Mouse (Mus musculus): ENCODE results near the gene Rnf115. TPM values are rescaled to one million over a fixed set of nuclear protein-coding genes. Genes with fewer than 3 reads are reported as not detected.

Rnf115 gene
- polyA plus RNA-seq, 1 experiment from 2014 or later = 53.9 TPM

- peaks cover 6% of the 10 kb centered on the region; the same call in 1 of the 2 replicates for H3K4me1 ChIP-seq (ENCODE audit: control insufficient read depth, insufficient read depth, low read length)
- no peak for ATAC-seq (replicated peaks; ENCODE audit: insufficient number of reproducible peaks, low FRiP score, low TSS enrichment)
- no peaks in the 10 kb centered on the region for H3K9me3 ChIP-seq (replicated peaks; ENCODE audit: control insufficient read depth, low read length)
- H3K4me2 ChIP-seq = no peak overlapping the region
- H3K27ac ChIP-seq (ENCODE audit: low read depth, low read length) = no peak overlapping the region
- H3K9ac ChIP-seq (ENCODE audit: low read depth, low read length) = no peak overlapping the region
- peaks cover 16% of the 10 kb centered on the region for H3K27me3 ChIP-seq (ENCODE audit: control insufficient read depth, insufficient read depth, low read length)
- H3K36me3 ChIP-seq (ENCODE audit: control insufficient read depth, insufficient read depth, low read length) = no peaks in the 10 kb centered on the region
- no peak overlapping the region for H3K4me3 ChIP-seq (ENCODE audit: low read depth, low read length)
- WGBS (ENCODE audit: insufficient replicate concordance) = 75% methylated on average over 11 of the region's 11 CpGs
These were observed 38.6 kb upstream of the Rnf115 start for GRCm38 (mm10) chr3:96688854-96689253.

DNA sequence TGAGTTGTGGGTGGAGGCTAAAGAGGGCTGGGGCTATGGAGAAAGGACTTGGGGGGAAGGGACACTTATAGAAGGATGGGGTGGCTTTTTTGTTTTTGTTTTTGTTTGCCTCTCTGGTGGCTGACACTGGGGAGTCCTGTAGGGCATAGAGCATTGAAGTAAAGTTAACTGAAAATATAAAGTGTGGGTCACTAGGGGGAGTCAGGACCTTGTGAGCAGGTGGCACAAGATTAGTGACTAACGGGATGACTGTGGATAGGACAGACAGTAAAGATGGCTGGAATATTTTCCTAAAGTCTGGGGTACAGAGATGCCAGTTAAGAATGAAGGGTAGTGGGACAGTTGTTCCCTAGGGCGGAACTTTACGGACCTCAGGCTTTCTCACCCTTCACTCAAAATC, 37.2 kb upstream of the Rnf115 start:
- Histone ChIP-seq H3K36me3 (ENCODE audit: control insufficient read depth, insufficient read depth, low read length) (no peaks in the 10 kb centered on the region), H3K4me3 (ENCODE audit: low read depth, low read length) (no peak overlapping the region), H3K9ac (ENCODE audit: low read depth, low read length) (no peak overlapping the region), H3K4me2 (no peak overlapping the region), H3K9me3 (replicated peaks; ENCODE audit: control insufficient read depth, low read length) (no peaks in the 10 kb centered on the region), H3K4me1 (ENCODE audit: control insufficient read depth, insufficient read depth, low read length) (no peaks in the 10 kb centered on the region), H3K27me3 (ENCODE audit: control insufficient read depth, insufficient read depth, low read length) (peaks cover 6% of the 10 kb centered on the region; the same call in 1 of the 2 replicates), H3K27ac (ENCODE audit: low read depth, low read length) (no peak overlapping the region)
- ATAC-seq (replicated peaks; ENCODE audit: insufficient number of reproducible peaks, low FRiP score, low TSS enrichment) = no peak
- 46% methylated on average over 3 of the region's 3 CpGs for WGBS (ENCODE audit: insufficient replicate concordance)

DNA sequence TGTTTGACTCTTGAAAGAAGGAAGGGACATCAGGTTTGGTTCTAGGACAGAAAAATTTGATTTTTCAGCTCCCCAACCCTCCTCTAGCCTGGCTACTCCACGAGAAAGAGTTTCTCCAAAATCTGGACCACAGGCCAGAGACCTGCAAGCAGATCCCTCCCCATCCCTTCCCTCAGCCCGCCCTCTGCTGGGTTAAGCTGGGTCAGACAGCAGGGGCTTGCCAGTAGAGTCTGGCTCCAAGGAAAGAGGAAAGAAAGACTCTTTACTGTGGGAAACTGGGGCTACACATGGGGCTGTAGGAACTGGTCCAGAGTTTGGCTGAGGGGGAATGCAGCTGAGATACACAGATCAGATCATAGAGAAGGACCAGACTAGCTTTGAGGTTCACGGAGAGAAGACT, 35.0 kb upstream of the Rnf115 start:
- peaks cover 3% of the 10 kb centered on the region; the same call in 1 of the 2 replicates for H3K27me3 ChIP-seq (ENCODE audit: control insufficient read depth, insufficient read depth, low read length)
- H3K36me3 ChIP-seq (ENCODE audit: control insufficient read depth, insufficient read depth, low read length) = no peaks in the 10 kb centered on the region
- no peak overlapping the region for H3K4me3 ChIP-seq (ENCODE audit: low read depth, low read length)
- no peak overlapping the region for H3K9ac ChIP-seq (ENCODE audit: low read depth, low read length)
- ATAC-seq (replicated peaks; ENCODE audit: insufficient number of reproducible peaks, low FRiP score, low TSS enrichment) = no peak
- WGBS (ENCODE audit: insufficient replicate concordance) = 23% methylated on average over 3 of the region's 3 CpGs
- H3K4me2 ChIP-seq = no peak overlapping the region
- H3K4me1 ChIP-seq (ENCODE audit: control insufficient read depth, insufficient read depth, low read length) = peaks cover 7% of the 10 kb centered on the region
- no peaks in the 10 kb centered on the region for H3K9me3 ChIP-seq (replicated peaks; ENCODE audit: control insufficient read depth, low read length)
- no peak overlapping the region for H3K27ac ChIP-seq (ENCODE audit: low read depth, low read length)

GRCm38 (mm10) chr3:96693579-96693978, 33.9 kb upstream of the Rnf115 start:
- H3K9me3 ChIP-seq (replicated peaks; ENCODE audit: control insufficient read depth, low read length) = no peaks in the 10 kb centered on the region
- no peak for ATAC-seq (replicated peaks; ENCODE audit: insufficient number of reproducible peaks, low FRiP score, low TSS enrichment)
- H3K4me3 ChIP-seq (ENCODE audit: low read depth, low read length) = no peak overlapping the region
- no peak overlapping the region for H3K9ac ChIP-seq (ENCODE audit: low read depth, low read length)
- peaks cover 14% of the 10 kb centered on the region for H3K4me1 ChIP-seq (ENCODE audit: control insufficient read depth, insufficient read depth, low read length)
- no peaks in the 10 kb centered on the region for H3K36me3 ChIP-seq (ENCODE audit: control insufficient read depth, insufficient read depth, low read length)
- no peak overlapping the region for H3K4me2 ChIP-seq
- peaks cover 3% of the 10 kb centered on the region; the same call in 1 of the 2 replicates for H3K27me3 ChIP-seq (ENCODE audit: control insufficient read depth, insufficient read depth, low read length)
- 93% methylated on average over 1 of the region's 1 CpGs for WGBS (ENCODE audit: insufficient replicate concordance)
- no peak overlapping the region for H3K27ac ChIP-seq (ENCODE audit: low read depth, low read length)

GRCm38 (mm10) chr3:96696198-96696765, 31.2 kb upstream of the Rnf115 start, which contains the start of gene Pias3:
Gene Pias3 (plus strand): TSS chr3:96696384.
- Histone ChIP-seq H3K4me1 (ENCODE audit: control insufficient read depth, insufficient read depth, low read length) (peaks cover 20% of the 10 kb centered on the region), H3K9ac (ENCODE audit: low read depth, low read length) (peak within 1 kb of the TSS; percentile 74), H3K27me3 (ENCODE audit: control insufficient read depth, insufficient read depth, low read length) (no peaks in the 10 kb centered on the region), H3K4me3 (ENCODE audit: low read depth, low read length) (peak within 1 kb of the TSS; percentile 61), H3K36me3 (ENCODE audit: control insufficient read depth, insufficient read depth, low read length) (peaks cover 12% of the 10 kb centered on the region), H3K9me3 (replicated peaks; ENCODE audit: control insufficient read depth, low read length) (no peaks in the 10 kb centered on the region), H3K4me2 (peak within 1 kb of the TSS; percentile 85), H3K27ac (ENCODE audit: low read depth, low read length) (peak within 1 kb of the TSS; percentile 86)
- ATAC-seq (replicated peaks; ENCODE audit: insufficient number of reproducible peaks, low FRiP score, low TSS enrichment) = peak; percentile 80
- under 1% methylated on average over 35 of the region's 35 CpGs for WGBS (ENCODE audit: insufficient replicate concordance)

DNA sequence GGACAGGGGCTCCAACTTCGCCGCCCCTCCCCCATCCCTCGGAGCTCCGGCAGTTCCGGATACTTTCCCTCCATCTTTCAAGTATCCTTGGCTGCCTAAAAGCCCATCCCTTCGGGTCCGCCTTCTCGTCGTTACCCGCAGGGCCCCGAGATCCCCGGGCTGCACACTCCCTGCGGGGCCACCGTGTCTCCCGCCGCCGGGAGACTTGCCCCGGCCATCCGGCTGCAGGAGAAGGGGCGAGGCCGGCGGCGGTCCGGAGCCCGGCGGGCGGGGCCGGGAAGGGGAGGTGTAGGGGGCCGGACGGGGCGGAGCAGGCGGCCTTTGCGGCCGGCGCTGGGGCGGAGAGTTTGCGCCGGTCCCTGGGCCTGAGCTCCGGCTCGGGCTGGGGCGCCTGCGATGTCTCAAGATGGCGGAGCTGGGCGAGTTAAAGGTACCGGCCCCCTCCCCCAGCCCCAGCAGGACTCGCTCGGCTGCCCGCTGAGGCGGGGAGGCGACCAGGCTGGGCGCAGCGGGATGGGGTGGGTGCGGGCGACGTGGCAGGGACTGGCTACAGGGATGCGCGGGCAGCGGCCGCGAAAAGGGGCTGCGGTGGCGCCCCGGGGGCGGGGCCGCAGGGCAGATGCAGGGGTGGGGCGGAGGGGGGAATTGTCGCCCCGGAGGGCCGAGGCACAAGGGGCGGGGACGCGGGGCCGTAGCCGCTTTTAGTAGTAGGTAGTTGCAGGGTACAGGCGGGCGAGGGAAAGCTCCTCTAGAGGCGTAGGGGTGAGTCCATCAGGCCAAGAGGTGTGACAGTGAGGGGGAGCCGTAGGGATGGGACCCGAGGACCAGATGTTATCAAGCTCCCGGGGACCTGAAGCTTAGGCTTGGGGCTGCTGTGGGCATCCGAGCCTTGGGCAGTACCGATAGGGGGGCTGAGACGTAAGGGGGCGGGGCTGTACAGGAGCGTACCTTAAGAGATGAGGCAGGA, 30.4 kb upstream of the Rnf115 start:
- no peaks in the 10 kb centered on the region for H3K9me3 ChIP-seq (replicated peaks; ENCODE audit: control insufficient read depth, low read length)
- H3K36me3 ChIP-seq (ENCODE audit: control insufficient read depth, insufficient read depth, low read length) = peaks cover 18% of the 10 kb centered on the region
- peak; percentile 93 for ATAC-seq (replicated peaks; ENCODE audit: insufficient number of reproducible peaks, low FRiP score, low TSS enrichment)
- H3K9ac ChIP-seq (ENCODE audit: low read depth, low read length) = peak overlapping the region; percentile 74
- H3K27me3 ChIP-seq (ENCODE audit: control insufficient read depth, insufficient read depth, low read length) = no peaks in the 10 kb centered on the region
- H3K4me3 ChIP-seq (ENCODE audit: low read depth, low read length) = peak overlapping the region; percentile 61
- peaks cover 20% of the 10 kb centered on the region for H3K4me1 ChIP-seq (ENCODE audit: control insufficient read depth, insufficient read depth, low read length)
- peak overlapping the region; percentile 86 for H3K27ac ChIP-seq (ENCODE audit: low read depth, low read length)
- H3K4me2 ChIP-seq = peak overlapping the region; percentile 85
- under 1% methylated on average over 70 of the region's 85 CpGs for WGBS (ENCODE audit: insufficient replicate concordance)

DNA sequence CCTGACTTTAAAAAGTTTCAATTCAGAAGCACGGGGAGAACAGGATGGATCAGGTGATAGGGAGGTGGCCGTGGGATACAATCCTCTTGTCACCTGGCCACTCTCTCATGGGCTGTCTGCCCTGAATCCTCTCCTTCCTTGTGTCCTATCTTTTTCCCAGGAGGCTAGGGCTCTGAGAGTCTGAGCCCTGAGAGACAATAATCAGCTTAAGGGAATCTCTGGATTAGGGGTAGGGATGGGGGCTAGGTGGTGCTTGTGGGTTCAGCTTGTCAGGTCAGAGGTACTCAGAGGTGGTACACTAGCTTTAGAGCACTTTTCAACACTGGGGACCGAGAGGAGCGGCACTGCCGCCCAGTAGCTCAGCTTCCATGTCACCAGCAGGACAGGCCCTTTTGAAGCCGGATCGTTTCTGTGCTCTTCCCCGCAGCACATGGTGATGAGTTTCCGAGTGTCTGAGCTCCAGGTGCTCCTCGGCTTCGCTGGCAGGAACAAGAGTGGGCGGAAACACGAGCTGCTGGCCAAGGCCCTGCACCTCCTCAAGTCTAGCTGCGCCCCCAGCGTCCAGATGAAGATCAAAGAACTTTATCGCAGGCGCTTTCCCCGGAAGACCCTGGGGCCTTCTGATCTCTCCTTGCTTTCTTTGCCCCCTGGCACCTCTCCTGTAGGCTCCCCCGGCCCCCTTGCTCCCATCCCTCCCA, 28.3 kb upstream of the Rnf115 start:
- Histone ChIP-seq H3K9me3 (replicated peaks; ENCODE audit: control insufficient read depth, low read length) (no peaks in the 10 kb centered on the region), H3K4me3 (ENCODE audit: low read depth, low read length) (no peak overlapping the region), H3K36me3 (ENCODE audit: control insufficient read depth, insufficient read depth, low read length) (peaks cover 31% of the 10 kb centered on the region), H3K9ac (ENCODE audit: low read depth, low read length) (no peak overlapping the region), H3K4me2 (no peak overlapping the region), H3K4me1 (ENCODE audit: control insufficient read depth, insufficient read depth, low read length) (peaks cover 20% of the 10 kb centered on the region), H3K27me3 (ENCODE audit: control insufficient read depth, insufficient read depth, low read length) (no peaks in the 10 kb centered on the region), H3K27ac (ENCODE audit: low read depth, low read length) (no peak overlapping the region)
- WGBS (ENCODE audit: insufficient replicate concordance) = 40% methylated on average over 19 of the region's 19 CpGs
- ATAC-seq (replicated peaks; ENCODE audit: insufficient number of reproducible peaks, low FRiP score, low TSS enrichment) = no peak

GRCm38 (mm10) chr3:96700376-96700775, 27.1 kb upstream of the Rnf115 start:
- H3K9me3 ChIP-seq (replicated peaks; ENCODE audit: control insufficient read depth, low read length) = no peaks in the 10 kb centered on the region
- no peak overlapping the region for H3K4me3 ChIP-seq (ENCODE audit: low read depth, low read length)
- no peak overlapping the region for H3K27ac ChIP-seq (ENCODE audit: low read depth, low read length)
- H3K4me1 ChIP-seq (ENCODE audit: control insufficient read depth, insufficient read depth, low read length) = peaks cover 20% of the 10 kb centered on the region
- no peak overlapping the region for H3K9ac ChIP-seq (ENCODE audit: low read depth, low read length)
- H3K36me3 ChIP-seq (ENCODE audit: control insufficient read depth, insufficient read depth, low read length) = peaks cover 39% of the 10 kb centered on the region
- WGBS (ENCODE audit: insufficient replicate concordance) = 51% methylated on average over 7 of the region's 7 CpGs
- H3K27me3 ChIP-seq (ENCODE audit: control insufficient read depth, insufficient read depth, low read length) = no peaks in the 10 kb centered on the region
- no peak overlapping the region for H3K4me2 ChIP-seq
- ATAC-seq (replicated peaks; ENCODE audit: insufficient number of reproducible peaks, low FRiP score, low TSS enrichment) = no peak
